Mouse (Mus musculus) kidney, adult 18-20 months (tissue): Measurements from ENCODE around the gene Pde8a.

ENCODE experiments used
- DNase-seq: peaks from one replicate; pipeline ENCODE4 v3.0.0; 2021

Gene Pde8a

GRCm38 (mm10) chr7:81342356-81343094 lies 129.1 kb downstream of the Pde8a start:
- no peak for DNase-seq

DNA sequence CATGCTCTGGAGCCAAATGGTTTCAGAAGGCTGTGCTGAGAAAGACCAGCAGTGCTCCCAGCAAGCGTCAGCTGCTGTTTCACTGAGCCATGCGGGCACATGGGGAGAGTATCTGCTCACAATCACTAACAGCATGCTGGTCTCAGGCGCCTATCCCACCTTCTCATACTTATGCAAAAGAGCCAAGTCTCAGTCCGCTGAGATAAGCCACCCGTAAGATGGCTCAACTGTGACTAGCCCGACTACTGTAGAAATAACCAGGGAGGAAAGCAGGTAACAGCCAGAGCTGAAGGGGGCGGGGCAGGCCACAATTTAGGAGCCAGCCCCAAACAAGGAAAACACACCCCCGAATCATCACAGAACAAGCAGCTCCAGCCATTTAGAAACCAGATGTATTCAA lies 129.9 kb downstream of the Pde8a start:
- peak; percentile 37 for DNase-seq

- DNase-seq, result no peak
Measured at GRCm38 (mm10) chr7:81343831-81344230, 130.4 kb downstream of the Pde8a start.

GRCm38 (mm10) chr7:81344544-81345446 lies 131.4 kb downstream of the Pde8a start, which contains the start of gene Rps17:
TSS of gene Rps17 (minus strand) at chr7:81345254.
- DNase-seq, result peak; percentile 99

GRCm38 (mm10) chr7:81345447-81346170 lies 132.2 kb downstream of the Pde8a start:
- DNase-seq, result no peak

DNA sequence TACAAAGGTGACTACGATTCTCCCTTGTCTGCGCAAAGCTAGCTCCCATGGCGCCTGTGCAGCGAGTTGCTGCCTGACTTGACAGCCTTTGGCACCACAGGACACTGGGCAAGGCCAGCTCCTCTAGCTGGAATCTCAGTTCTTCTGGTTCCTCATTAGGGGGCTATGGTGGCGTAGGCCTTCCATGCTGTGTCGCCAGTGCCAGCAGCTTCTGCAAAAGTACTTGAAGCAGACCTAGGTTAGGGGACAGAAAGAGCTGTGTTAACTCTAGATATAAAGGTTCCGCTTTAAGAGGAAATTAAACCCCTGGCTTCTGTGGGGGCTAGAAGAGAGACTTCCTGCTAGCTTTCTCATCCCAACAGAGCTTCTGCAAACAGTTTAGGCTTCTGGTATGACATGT lies 134.8 kb downstream of the Pde8a start:
- no peak for DNase-seq

DNA sequence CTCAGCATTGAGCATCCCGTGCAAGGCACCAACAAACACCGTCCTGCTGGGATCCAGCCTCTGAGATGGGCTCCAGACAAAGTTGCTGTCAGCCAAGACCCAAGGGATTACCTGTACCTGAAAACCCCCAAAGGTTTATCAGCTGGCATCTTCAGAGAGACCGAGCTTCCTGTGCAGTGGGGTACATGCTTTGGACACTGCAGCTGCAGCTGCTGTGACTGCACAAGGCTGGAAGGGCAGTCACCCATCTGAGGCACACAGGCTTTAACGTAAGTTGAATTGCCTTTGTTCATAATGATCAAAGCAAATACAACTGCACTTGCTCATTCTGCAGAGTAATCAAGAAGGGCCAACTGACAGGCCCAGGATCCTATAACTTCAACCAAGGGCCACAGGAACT lies 138.4 kb downstream of the Pde8a start:
- DNase-seq, result no peak

GRCm38 (mm10) chr7:81355746-81356145 lies 142.3 kb downstream of the Pde8a start:
- no peak for DNase-seq

GRCm38 (mm10) chr7:81356360-81356759 lies 143.0 kb downstream of the Pde8a start:
- DNase-seq, result no peak

DNA sequence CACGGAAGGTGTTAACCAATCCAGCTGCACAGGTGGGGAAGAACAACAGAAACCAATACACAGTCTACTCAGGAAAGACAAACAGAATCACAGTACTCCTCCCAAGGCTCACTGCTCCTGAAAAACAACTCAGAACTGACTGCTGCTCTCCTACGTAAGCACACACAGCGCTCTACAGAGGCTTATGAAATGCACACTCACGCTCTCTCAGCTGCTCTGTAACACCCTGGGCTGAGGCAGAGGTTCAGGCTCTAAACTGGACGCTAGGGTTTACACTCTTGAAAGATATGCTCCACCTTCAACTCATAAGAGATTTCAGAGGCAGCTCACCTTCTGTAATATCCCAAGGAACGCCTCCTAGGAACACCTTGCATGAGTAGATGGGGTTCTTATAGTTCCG lies 143.6 kb downstream of the Pde8a start:
- DNase-seq, result no peak

- no peak for DNase-seq
Measured at GRCm38 (mm10) chr7:81367946-81368345, 154.6 kb downstream of the Pde8a start.

DNA sequence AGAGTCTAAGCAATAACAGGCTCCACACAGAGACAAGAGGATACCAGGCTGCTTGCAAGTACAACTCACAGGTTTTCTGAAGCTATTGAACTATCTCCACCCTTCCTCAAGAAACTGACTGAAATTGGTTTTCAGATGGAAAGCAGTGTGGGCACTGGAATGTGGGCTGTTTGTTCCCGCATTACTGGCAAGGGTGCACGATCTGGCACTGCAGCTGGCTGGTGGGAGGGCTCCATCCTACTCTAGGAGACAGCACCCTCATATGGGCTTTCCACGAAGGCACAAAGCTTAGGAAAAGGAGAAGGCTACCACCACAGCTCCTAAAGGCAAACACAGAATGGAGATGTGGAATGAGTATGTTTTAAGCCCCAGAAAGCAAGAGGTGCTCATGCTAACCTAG lies 156.3 kb downstream of the Pde8a start:
- DNase-seq, result no peak

DNA sequence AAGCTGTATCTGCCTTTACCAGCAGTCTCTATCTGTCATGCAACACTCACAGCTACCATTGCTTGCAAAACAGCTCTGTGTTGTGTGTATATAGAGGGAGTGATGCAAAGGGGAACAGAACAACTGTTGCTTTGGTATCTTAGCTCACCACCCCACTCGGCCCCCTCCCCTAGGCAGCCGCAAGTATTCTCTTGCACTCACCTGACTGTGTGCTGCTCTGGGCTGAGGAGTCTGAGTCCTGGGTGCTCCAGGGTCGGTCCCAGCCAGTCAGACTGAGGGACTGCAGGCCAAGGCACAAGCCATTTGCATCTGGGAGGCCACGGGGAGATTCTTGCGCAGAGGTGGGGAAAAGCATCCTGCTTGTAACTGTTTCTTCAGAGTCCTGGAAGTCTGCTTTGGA lies 158.4 kb downstream of the Pde8a start:
- no peak for DNase-seq

- no peak for DNase-seq
Measured at GRCm38 (mm10) chr7:81372337-81372920, 159.0 kb downstream of the Pde8a start.

- DNase-seq, result no peak
Measured at GRCm38 (mm10) chr7:81379363-81379762, 166.0 kb downstream of the Pde8a start.
